Mouse (Mus musculus): ENCODE results near the gene Rab11fip4. TPM values are rescaled to one million over a fixed set of nuclear protein-coding genes. Genes with fewer than 3 reads are reported as not detected.

Rab11fip4 gene
- total and polyA plus RNA-seq, 3 experiments: 13.2 to 41.6 (median 26.6) TPM

DNA sequence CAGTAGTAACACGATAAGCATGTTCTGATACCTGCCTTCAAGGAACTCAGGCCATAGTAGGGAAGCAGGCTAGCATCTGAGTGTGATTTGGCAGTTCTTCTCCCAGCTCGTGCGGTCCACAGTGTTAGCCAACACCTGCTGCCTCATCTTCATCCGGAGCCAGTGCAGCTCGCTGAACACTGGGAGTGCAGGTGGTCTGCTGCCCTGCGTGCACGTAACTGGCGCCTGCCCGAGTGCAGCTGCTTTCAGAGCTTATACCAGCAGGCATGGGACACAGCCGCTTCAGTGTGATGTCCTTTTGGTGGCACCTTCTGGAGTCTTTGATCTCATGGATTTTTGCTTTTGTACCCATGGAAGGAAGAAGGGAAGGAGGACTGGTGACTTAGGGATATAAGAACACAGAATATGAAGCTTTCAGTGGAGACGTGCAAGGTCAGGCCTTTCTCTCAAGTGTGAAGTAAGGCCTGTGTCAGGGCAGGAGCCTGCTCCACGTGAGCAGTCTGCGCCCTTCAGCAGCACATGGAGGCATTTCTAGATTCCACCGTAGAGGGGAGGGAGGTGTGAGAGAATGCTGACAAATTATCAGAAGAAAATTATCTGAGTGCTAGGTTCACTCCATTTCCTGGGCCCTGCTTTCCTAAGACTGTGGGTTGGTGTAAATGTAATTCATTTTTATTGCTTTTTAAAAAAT is 15.5 kb upstream of the Rab11fip4 start:
- H3K4me1 ChIP-seq (ENCODE audit: control insufficient read depth in 1 of 2, insufficient read depth in 2 of 2): peaks cover 16 to 72% of the 10 kb centered on the region in 2 experiments
- DNase-seq (ENCODE audit: extremely low read depth): no peak
- no peak overlapping the region for H3K9ac ChIP-seq (ENCODE audit: insufficient read depth, low read depth)
- H3K27me3 ChIP-seq (replicated peaks): no peaks in the 10 kb centered on the region
- H3K36me3 ChIP-seq (replicated peaks in 1 of 2; ENCODE audit: control insufficient read depth in 1 of 2, insufficient read depth in 1 of 2, low read length in 1 of 2): peaks cover 22 to 61% of the 10 kb centered on the region in 2 experiments
- no peak overlapping the region for H3K27ac ChIP-seq (ENCODE audit: insufficient read depth, low read depth)
- in situ Hi-C loops (cut with MboI; ENCODE audit: low pct_ligation_motif_present, low pct_unique_long_range_greater_than_20kb, low sequenced_read_pairs): no loop called here
- no peak overlapping the region for H3K4me2 ChIP-seq (ENCODE audit: insufficient read depth, low read depth, poor library complexity, severe bottlenecking)
- H3K4me3 ChIP-seq (replicated peaks in 1 of 3; ENCODE audit: low read depth in 2 of 3, low read length in 2 of 3, poor library complexity in 1 of 3): no peak overlapping the region
- H3K79me2 ChIP-seq (replicated peaks; ENCODE audit: control insufficient read depth, extremely low read depth, insufficient read depth, poor library complexity, severe bottlenecking): no peaks in the 10 kb centered on the region; the same call in 1 of the 2 replicates
- TF ChIP-seq EP300 (IDR thresholded peaks at IDR 0.05; ENCODE audit: low read length) (no peak), NELFE (IDR thresholded peaks at IDR 0.05; ENCODE audit: low read depth, low read length) (no peak), GABPA (IDR thresholded peaks at IDR 0.05; ENCODE audit: insufficient replicate concordance, low read depth, low read length) (no peak), ETS1 (conservative IDR thresholded peaks at IDR 0.05; ENCODE audit: low read depth, low read length) (no peak), MYC (IDR thresholded peaks at IDR 0.05; ENCODE audit: low read depth, low read length) (no peak), KAT2A (IDR thresholded peaks at IDR 0.05; ENCODE audit: insufficient replicate concordance, low read length) (no peak), TCF12 (IDR thresholded peaks at IDR 0.05; ENCODE audit: low read depth, low read length) (no peak), JUN (IDR thresholded peaks at IDR 0.05; ENCODE audit: insufficient read depth, low read depth, low read length) (no peak)
- no peaks in the 10 kb centered on the region for H3K9me3 ChIP-seq (replicated peaks; ENCODE audit: low read length)
- dilution Hi-C loops (cut with MboI; ENCODE audit: extremely low pct_ligation_motif_present, extremely low pct_unique_long_range_greater_than_20kb, low sequenced_read_pairs): no loop called here

DNA sequence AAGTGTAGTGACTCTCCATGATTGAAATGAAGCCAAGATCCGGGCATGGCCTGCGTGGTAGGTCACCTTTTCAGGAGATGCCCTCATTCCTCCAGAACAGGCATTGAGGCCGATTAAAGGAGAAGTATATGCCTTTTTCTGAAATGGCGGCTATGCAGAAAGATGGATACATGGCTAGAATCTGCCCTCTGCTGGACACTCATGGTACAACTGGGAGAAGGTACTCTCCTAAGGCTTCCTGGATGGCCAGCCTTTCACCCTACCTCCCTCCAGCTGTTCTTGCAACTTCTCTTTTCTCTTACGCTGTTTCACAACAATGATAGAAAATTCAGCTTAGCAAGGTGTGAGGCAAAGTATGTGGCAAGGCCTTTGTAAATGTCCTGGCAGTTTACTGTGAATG is 13.3 kb upstream of the Rab11fip4 start:
- H3K9me3 ChIP-seq (replicated peaks; ENCODE audit: low read length): no peaks in the 10 kb centered on the region
- no peak overlapping the region for H3K4me3 ChIP-seq (replicated peaks in 1 of 3; ENCODE audit: low read depth in 2 of 3, low read length in 2 of 3, poor library complexity in 1 of 3)
- DNase-seq (ENCODE audit: extremely low read depth): peak; percentile 93
- no peak overlapping the region for H3K27ac ChIP-seq (ENCODE audit: insufficient read depth, low read depth)
- H3K27me3 ChIP-seq (replicated peaks): no peaks in the 10 kb centered on the region
- in situ Hi-C loops (cut with MboI; ENCODE audit: low pct_ligation_motif_present, low pct_unique_long_range_greater_than_20kb, low sequenced_read_pairs): no loop called here
- H3K36me3 ChIP-seq (replicated peaks in 1 of 2; ENCODE audit: control insufficient read depth in 1 of 2, insufficient read depth in 1 of 2, low read length in 1 of 2): peaks cover 15 to 48% of the 10 kb centered on the region in 2 experiments
- dilution Hi-C loops (cut with MboI; ENCODE audit: extremely low pct_ligation_motif_present, extremely low pct_unique_long_range_greater_than_20kb, low sequenced_read_pairs): no loop called here
- no peak overlapping the region; the same call in 1 of the 2 replicates for H3K9ac ChIP-seq (ENCODE audit: insufficient read depth, low read depth)
- H3K4me2 ChIP-seq (ENCODE audit: insufficient read depth, low read depth, poor library complexity, severe bottlenecking): no peak overlapping the region
- H3K79me2 ChIP-seq (replicated peaks; ENCODE audit: control insufficient read depth, extremely low read depth, insufficient read depth, poor library complexity, severe bottlenecking): no peaks in the 10 kb centered on the region
- peaks cover 16 to 55% of the 10 kb centered on the region in 2 experiments for H3K4me1 ChIP-seq (ENCODE audit: control insufficient read depth in 1 of 2, insufficient read depth in 2 of 2)
- TF ChIP-seq NRF1 (IDR thresholded peaks at IDR 0.05; ENCODE audit: low read depth, low read length) (peak; percentile 47; the same call in 1 of the 2 replicates), ELF1 (IDR thresholded peaks at IDR 0.05; ENCODE audit: low read depth, low read length) (no peak; the same call in 1 of the 2 replicates), TBP (conservative IDR thresholded peaks at IDR 0.05; ENCODE audit: low read depth, low read length) (0 out of 2 replicates have a peak, but pooled peaks have one; percentile 29), IRF4 (IDR thresholded peaks at IDR 0.05; ENCODE audit: low read depth, low read length) (peak; percentile 63; the same call in 1 of the 2 replicates), ZMIZ1 (IDR thresholded peaks at IDR 0.05; ENCODE audit: low read depth, low read length) (no peak), MAFK (IDR thresholded peaks at IDR 0.05; ENCODE audit: insufficient replicate concordance, low read length) (no peak), BHLHE40 (IDR thresholded peaks at IDR 0.05; ENCODE audit: low read depth, low read length) (no peak), GABPA (IDR thresholded peaks at IDR 0.05; ENCODE audit: insufficient replicate concordance, low read depth, low read length) (no peak), ZKSCAN1 (IDR thresholded peaks at IDR 0.05; ENCODE audit: borderline replicate concordance, low read depth, low read length) (no peak), MXI1 (IDR thresholded peaks at IDR 0.05; ENCODE audit: low read depth, low read length) (no peak), USF1 (IDR thresholded peaks at IDR 0.05; ENCODE audit: low read depth, low read length) (no peak), JUND (conservative IDR thresholded peaks at IDR 0.05; ENCODE audit: low read depth, low read length) (peak; percentile 44; the same call in 1 of the 2 replicates), CTCF (conservative IDR thresholded peaks at IDR 0.05 in 1 of 2, IDR thresholded peaks at IDR 0.05 in 1 of 2; ENCODE audit: low read depth in 2 of 2, low read length in 2 of 2) (peak; percentile 97), SMC3 (IDR thresholded peaks at IDR 0.05; ENCODE audit: low read depth, low read length) (peak; percentile 98), EP300 (IDR thresholded peaks at IDR 0.05; ENCODE audit: low read length) (no peak), PAX5 (IDR thresholded peaks at IDR 0.05; ENCODE audit: low read length) (no peak), ETS1 (conservative IDR thresholded peaks at IDR 0.05; ENCODE audit: low read depth, low read length) (no peak), CHD1 (IDR thresholded peaks at IDR 0.05; ENCODE audit: low read depth, low read length) (no peak), POLR2AphosphoS2 (IDR thresholded peaks at IDR 0.05; ENCODE audit: low read depth, low read length) (no peak), USF2 (conservative IDR thresholded peaks at IDR 0.05; ENCODE audit: low read depth, low read length) (no peak), ZC3H11A (IDR thresholded peaks at IDR 0.05; ENCODE audit: low read depth, low read length) (peak; percentile 96), MYC (IDR thresholded peaks at IDR 0.05; ENCODE audit: low read depth, low read length) (peak; percentile 71), MAZ (IDR thresholded peaks at IDR 0.05; ENCODE audit: low read depth, low read length) (no peak), POLR2A (IDR thresholded peaks at IDR 0.05; ENCODE audit: low read depth, low read length) (no peak), SIN3A (IDR thresholded peaks at IDR 0.05; ENCODE audit: low read length) (no peak), RAD21 (IDR thresholded peaks at IDR 0.05; ENCODE audit: low read depth, low read length) (no peak; the same call in none of the 2 replicates), MEF2A (IDR thresholded peaks at IDR 0.05; ENCODE audit: borderline replicate concordance, low read depth, low read length) (0 out of 2 replicates have a peak, but pooled peaks have one; percentile 17), TCF12 (IDR thresholded peaks at IDR 0.05; ENCODE audit: low read depth, low read length) (peak; percentile 47; the same call in 1 of the 2 replicates)

Data from CH12.LX (cell line).